1 mouse cellular context compared by ENCODE assay signal in the genomic region with DNA sequence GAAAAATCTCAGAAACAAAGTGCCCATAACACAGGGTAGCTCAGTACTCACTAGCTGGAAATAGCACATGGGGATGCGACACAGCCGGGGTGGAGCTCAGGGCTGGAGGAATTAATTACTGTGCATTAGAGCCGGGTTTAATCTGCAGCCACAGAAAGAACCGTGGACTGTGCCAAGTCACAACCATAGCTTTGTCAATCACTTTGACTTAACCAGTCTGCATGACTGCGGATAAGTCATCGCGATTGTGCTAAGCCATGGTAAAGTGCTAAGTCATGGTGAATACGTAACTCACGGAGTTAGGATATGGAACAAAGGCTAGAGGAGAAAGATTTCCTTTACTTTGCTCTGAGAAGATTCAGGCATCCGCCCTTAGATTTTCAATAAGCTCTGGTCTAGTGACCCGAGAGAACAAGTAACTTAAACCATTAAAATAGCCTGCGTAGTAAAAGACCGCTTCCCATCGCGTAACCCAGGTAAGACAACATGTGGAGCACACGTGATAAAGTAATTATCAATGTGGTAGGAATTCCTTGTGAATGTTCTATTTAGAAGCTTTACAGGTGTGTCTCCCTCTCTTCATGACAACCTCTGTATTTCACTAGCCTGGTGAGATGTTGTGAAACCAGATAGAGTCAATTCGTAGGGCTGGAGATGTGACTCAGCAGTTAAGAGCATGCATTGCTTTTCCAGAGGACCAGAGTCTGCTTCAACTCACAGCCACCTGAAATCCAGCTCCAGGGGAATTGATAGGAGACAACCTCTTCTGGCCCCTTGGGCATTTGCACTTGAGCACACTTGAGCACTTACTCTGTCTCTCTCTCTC.
TF ChIP-seq lines count a peak whose summit lies in the region.

No protein-coding gene starts in this region.

TF ChIP-seq in MEL, 35 proteins besides CTCF, POLR2A, EP300 and RAD21 (continued from another document):
- TF ChIP-seq NRF1 (IDR thresholded peaks at IDR 0.05; ENCODE audit: insufficient read depth, low read depth, low read length, poor library complexity, severe bottlenecking) (no peak), TCF12 (IDR thresholded peaks at IDR 0.05; ENCODE audit: low read depth, low read length) (peak; percentile 37; the same call in 1 of the 2 replicates), ETS1 (IDR thresholded peaks at IDR 0.05; ENCODE audit: low read depth, low read length) (peak; percentile 82), MAFK (IDR thresholded peaks at IDR 0.05; ENCODE audit: borderline replicate concordance, low read depth, low read length) (peak; percentile 64; the same call in 1 of the 2 replicates), USF2 (IDR thresholded peaks at IDR 0.05; ENCODE audit: borderline replicate concordance in 1 of 2, insufficient read depth in 1 of 2, low read depth in 1 of 2, low read length in 2 of 2) (no peak), MYB (IDR thresholded peaks at IDR 0.05; ENCODE audit: low read depth, low read length) (no peak), ZKSCAN1 (IDR thresholded peaks at IDR 0.05; ENCODE audit: low read depth, low read length) (no peak), GABPA (IDR thresholded peaks at IDR 0.05; ENCODE audit: low read depth, low read length) (peak; percentile 92), MAZ (IDR thresholded peaks at IDR 0.05; ENCODE audit: low read depth, low read length) (no peak), CHD1 (IDR thresholded peaks at IDR 0.05; ENCODE audit: low read depth, low read length) (no peak), JUND (IDR thresholded peaks at IDR 0.05; ENCODE audit: low read depth, low read length) (no peak), E2F4 (IDR thresholded peaks at IDR 0.05; ENCODE audit: borderline replicate concordance, low read depth, low read length) (no peak), ELF1 (IDR thresholded peaks at IDR 0.05; ENCODE audit: low read depth, low read length) (no peak), UBTF (IDR thresholded peaks at IDR 0.05; ENCODE audit: borderline replicate concordance, insufficient read depth, low read depth, low read length) (no peak), TAL1 (IDR thresholded peaks at IDR 0.05; ENCODE audit: low read length) (peak; percentile 20; the same call in 1 of the 2 replicates), MAX (IDR thresholded peaks at IDR 0.05; ENCODE audit: low read length) (peak; percentile 64), MXI1 (IDR thresholded peaks at IDR 0.05; ENCODE audit: low read depth, low read length) (peak; percentile 37; the same call in 1 of the 2 replicates), BHLHE40 (IDR thresholded peaks at IDR 0.05; ENCODE audit: borderline replicate concordance, low read depth, low read length) (no peak), RCOR1 (IDR thresholded peaks at IDR 0.05; ENCODE audit: low read depth, low read length) (peak; percentile 69), ZNF384 (IDR thresholded peaks at IDR 0.05; ENCODE audit: low read depth, low read length) (no peak), GATA1 (IDR thresholded peaks at IDR 0.05; ENCODE audit: low read depth, low read length) (peak; percentile 55), HCFC1 (IDR thresholded peaks at IDR 0.05; ENCODE audit: low read depth, low read length) (no peak), NELFE (IDR thresholded peaks at IDR 0.05; ENCODE audit: low read depth, low read length) (no peak), POLR2AphosphoS2 (IDR thresholded peaks at IDR 0.05; ENCODE audit: low read length) (no peak), SIN3A (IDR thresholded peaks at IDR 0.05; ENCODE audit: low read length) (peak; percentile 74), POLR2AphosphoS5 (IDR thresholded peaks at IDR 0.05; ENCODE audit: borderline replicate concordance, low read depth, low read length) (no peak), SMC3 (IDR thresholded peaks at IDR 0.05; ENCODE audit: low read depth, low read length) (no peak), ZC3H11A (IDR thresholded peaks at IDR 0.05; ENCODE audit: low read depth, low read length) (no peak), MYC (IDR thresholded peaks at IDR 0.05; ENCODE audit: low read depth, low read length) (peak; percentile 54; the same call in 1 of the 2 replicates), ZMIZ1 (IDR thresholded peaks at IDR 0.05; ENCODE audit: low read depth, low read length) (no peak), MEF2A (IDR thresholded peaks at IDR 0.05; ENCODE audit: extremely low read depth, insufficient replicate concordance, low read depth, low read length, poor library complexity, severe bottlenecking) (no peak)
